Mouse (Mus musculus) midbrain, embryonic 10.5 days (tissue): ENCODE measurements at regions not wholly inside any gene's neighbourhood (a gene's known extent, or its start where the extent isn't known, plus 50 kb on each side); places are given as distances from the start of the nearest gene placed in this dataset.

Experiments used
- DNase-seq: peaks from one replicate; pipeline ENCODE4 v3.0.0-alpha.2; 2017; ENCODE audit warnings: low spot score
- H3K27ac ChIP-seq: fragments of 300-500 bp; sonication (generic); replicated peaks from 2 replicates; pipeline ENCODE4 v1.5.1; 2016; ENCODE audit warnings: mild to moderate bottlenecking
- H3K27me3 ChIP-seq: fragments of 300-500 bp; sonication (generic); 2 replicates; pipeline ENCODE4 v1.6.1; 2016; ENCODE audit warnings: low read depth, mild to moderate bottlenecking; ENCODE audit not compliant: poor library complexity, severe bottlenecking
- H3K36me3 ChIP-seq: fragments of 300-500 bp; sonication (generic); 2 replicates; pipeline ENCODE4 v1.6.1; 2016; ENCODE audit warnings: mild to moderate bottlenecking, moderate library complexity
- H3K4me1 ChIP-seq: fragments of 300-500 bp; sonication (generic); 2 replicates; pipeline ENCODE4 v1.6.1; 2016
- H3K4me3 ChIP-seq: fragments of 300-500 bp; sonication (generic); 2 replicates; pipeline ENCODE4 v1.5.1; 2016; ENCODE audit warnings: mild to moderate bottlenecking, moderate library complexity
- H3K9me3 ChIP-seq: fragments of 300-500 bp; sonication (generic); replicated peaks from 2 replicates; pipeline ENCODE4 v1.6.1; 2016; ENCODE audit warnings: mild to moderate bottlenecking
- WGBS: fragments of 180-500 bp; shearing (Covaris S2); methylation state at CpG from one replicate; pipeline ENCODE4 v1.1.7; 2016; 5-methylcytosine and 5-hydroxymethylcytosine counted together

DNA sequence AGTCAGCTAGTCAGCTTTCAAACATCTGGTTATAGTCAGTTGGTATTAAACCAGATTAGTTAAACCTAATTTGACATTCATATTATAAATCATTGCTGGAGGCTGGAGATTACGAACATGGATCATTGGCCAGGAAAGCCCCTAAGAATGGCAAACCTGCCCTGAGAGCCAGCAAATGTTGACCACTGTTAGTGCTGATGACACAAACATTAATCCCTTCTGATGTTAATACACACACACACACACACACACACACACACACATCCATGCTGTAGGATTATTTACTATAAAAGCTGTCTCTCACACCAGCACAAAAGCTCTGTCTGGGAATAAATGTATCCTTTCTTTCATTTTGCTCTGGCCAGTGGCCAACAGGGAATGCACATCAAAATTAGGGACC is 329.4 kb upstream of the Atp2b1 start:
- H3K4me3 ChIP-seq: no peak overlapping the region
- WGBS: 86% methylated on average over 1 of the region's 1 CpGs
- H3K27ac ChIP-seq: no peak overlapping the region

DNA sequence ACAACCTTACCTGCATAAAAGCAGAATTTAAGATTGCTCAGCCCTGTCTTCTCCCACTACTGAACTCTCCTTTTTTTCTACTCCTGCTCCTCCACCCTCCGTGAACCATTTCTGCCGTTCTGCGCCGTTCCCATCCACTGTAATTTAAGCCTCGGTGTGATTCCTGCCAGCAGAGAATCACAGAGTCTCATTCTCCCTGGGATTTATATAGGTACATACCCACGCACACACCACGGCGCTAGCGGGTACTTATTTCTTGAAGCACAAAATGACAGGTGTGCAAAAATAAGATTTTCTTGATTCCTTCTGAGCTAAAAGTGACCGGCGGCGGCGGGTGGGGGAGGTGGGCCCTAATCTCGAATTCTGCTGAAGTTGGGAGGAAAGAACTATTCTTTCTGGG is 324.5 kb upstream of the Atp2b1 start:
- WGBS: 90% methylated on average over 14 of the region's 14 CpGs
- no peak overlapping the region for H3K27ac ChIP-seq
- no peak for DNase-seq
- no peaks in the 10 kb centered on the region for H3K4me1 ChIP-seq
- no peak overlapping the region for H3K4me3 ChIP-seq
- H3K9me3 ChIP-seq: no peaks in the 10 kb centered on the region
- H3K27me3 ChIP-seq: no peaks in the 10 kb centered on the region
- H3K36me3 ChIP-seq: no peaks in the 10 kb centered on the region

More for the DNA sequence above, 329.4 kb upstream of the Atp2b1 start:
- no peaks in the 10 kb centered on the region for H3K36me3 ChIP-seq
- no peaks in the 10 kb centered on the region for H3K4me1 ChIP-seq
- no peaks in the 10 kb centered on the region for H3K9me3 ChIP-seq
- DNase-seq: no peak
- H3K27me3 ChIP-seq: no peaks in the 10 kb centered on the region

DNA sequence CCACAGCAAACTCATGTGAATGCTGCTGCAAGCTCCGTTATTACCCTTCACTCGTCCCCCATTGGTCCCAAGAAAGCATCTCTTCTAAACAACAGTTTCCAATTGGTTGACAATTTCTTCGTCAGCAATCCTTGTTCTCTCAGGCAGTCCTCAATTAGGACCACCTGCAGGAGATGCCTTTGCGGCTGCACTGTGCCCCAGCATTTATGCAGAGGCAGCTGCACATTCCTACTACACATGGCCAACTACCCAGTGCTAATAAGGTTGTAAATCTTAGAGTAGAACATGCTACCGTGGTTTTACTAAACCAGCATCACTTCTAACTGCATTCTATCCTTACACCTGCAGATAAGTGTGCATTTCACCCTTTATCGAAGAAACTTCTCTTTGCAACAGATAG is 322.1 kb upstream of the Atp2b1 start:
- no peak overlapping the region for H3K4me3 ChIP-seq
- H3K4me1 ChIP-seq: no peaks in the 10 kb centered on the region
- no peak overlapping the region for H3K27ac ChIP-seq
- no peaks in the 10 kb centered on the region for H3K36me3 ChIP-seq
- no peaks in the 10 kb centered on the region for H3K27me3 ChIP-seq
- DNase-seq: no peak
- 80% methylated on average over 6 of the region's 6 CpGs for WGBS
- H3K9me3 ChIP-seq: no peaks in the 10 kb centered on the region

DNA sequence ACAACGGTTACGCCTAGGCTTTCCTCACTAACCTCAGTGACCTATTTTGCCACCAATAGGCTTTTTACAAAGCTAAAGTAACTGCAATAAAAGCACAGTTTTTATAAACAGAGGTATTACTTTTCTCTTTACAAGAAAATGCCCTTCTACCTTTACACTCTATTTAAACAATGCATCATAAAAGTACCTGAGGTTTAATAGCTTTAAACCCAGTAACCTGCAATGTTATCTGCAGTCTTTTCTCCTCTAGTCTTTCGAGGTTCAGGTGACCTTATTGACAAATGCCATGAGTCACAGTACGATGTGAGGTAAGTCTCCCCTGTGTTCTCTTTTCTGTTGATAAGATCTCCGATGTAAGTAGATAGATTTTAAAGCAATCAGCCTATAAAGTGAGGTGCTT is 320.3 kb upstream of the Atp2b1 start:
- WGBS: 89% methylated on average over 5 of the region's 5 CpGs
- no peaks in the 10 kb centered on the region for H3K27me3 ChIP-seq
- DNase-seq: no peak
- no peak overlapping the region for H3K4me3 ChIP-seq
- H3K4me1 ChIP-seq: no peaks in the 10 kb centered on the region
- H3K27ac ChIP-seq: no peak overlapping the region
- no peaks in the 10 kb centered on the region for H3K36me3 ChIP-seq
- H3K9me3 ChIP-seq: no peaks in the 10 kb centered on the region

DNA sequence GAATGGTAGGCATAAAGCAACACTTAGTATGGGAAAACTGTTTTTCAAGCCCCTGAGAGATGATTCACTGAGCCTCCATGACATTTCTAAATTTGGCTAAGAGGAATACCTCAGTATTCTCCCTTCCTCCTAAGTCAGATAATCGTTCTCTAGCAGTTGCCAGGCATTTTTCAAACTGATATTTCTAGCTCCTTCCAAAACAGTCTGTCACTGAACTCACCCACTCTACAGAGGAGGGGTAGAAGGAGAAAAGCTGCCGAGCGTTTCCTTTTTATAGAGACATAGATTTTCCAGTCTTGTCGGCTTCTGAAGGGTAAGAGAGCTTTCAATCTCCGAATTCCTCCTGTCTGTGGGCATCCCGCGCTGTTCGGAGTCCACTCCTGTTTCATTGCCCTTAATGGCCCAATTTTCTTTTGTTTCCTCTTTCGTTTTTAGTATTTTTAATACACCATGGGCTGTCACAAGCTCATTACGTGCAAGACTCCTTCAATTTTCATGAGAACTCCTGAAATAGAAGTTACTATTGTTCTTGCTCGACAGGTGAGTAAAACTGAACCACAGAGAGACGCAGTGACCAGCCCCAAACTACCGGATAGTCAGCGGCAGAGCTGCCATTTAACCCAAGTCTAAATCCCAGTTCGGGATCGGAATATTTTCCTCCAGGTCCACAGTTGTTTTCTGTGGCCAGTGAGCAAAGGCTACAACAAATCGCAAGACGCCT is 305.8 kb upstream of the Atp2b1 start:
- H3K36me3 ChIP-seq: no peaks in the 10 kb centered on the region
- H3K4me3 ChIP-seq: no peak overlapping the region
- H3K4me1 ChIP-seq: no peaks in the 10 kb centered on the region
- H3K27me3 ChIP-seq: no peaks in the 10 kb centered on the region
- no peak for DNase-seq
- no peak overlapping the region for H3K27ac ChIP-seq
- WGBS: 89% methylated on average over 18 of the region's 18 CpGs
- H3K9me3 ChIP-seq: no peaks in the 10 kb centered on the region

DNA sequence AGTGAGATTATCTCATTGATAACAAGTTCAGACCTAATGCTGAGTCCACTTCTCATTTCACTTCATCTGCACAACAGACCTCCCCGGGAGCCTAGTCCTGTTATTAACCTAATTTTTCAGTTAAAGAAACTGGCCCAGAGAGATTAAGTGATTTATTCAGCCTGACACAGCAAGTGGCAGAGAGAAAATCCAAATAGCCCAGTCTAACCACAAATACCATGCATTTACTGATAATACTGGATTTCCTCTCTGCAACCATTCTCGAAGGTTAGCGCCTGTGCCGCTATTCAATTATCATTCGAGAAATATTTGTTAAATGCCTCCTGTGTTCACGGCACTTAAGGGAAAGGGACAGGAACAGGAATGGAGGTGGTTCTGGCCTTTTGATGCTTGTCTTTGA is 303.5 kb upstream of the Atp2b1 start:
- Histone ChIP-seq H3K36me3 (no peaks in the 10 kb centered on the region), H3K27me3 (no peaks in the 10 kb centered on the region), H3K4me3 (no peak overlapping the region), H3K9me3 (no peaks in the 10 kb centered on the region), H3K27ac (no peak overlapping the region), H3K4me1 (no peaks in the 10 kb centered on the region)
- 75% methylated on average over 6 of the region's 6 CpGs for WGBS
- no peak for DNase-seq

DNA sequence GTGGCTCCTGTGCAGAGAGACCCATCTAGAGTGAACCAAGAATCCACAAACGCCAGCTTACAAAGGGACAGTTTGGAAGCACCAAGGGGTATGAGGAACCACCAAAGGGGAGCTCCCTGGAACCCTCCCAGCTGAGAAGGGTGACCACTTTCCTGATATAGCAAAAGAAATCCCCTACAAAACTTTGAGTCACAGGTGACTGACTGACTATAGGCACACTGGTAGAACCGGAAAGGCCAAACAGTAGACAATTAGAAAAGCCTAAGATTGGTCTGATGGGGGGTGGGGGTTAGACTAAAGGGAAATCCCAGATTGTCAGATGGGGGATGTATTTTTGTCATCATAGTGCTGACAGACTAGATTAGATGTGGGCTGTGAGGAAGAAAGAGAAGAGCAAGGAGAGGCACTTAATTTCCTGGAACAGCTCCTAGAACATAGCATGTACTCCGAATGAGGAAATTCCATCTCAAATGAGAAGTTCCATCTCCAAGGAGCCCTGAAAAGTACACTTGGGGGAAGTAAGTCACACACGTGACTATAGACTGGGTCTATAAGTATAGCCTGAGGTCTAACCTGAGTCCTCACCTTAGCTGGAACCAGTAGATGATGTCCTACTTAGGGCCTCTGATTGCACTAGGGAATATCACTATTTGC is 302.4 kb upstream of the Atp2b1 start:
- Histone ChIP-seq H3K9me3 (no peaks in the 10 kb centered on the region), H3K27ac (no peak overlapping the region), H3K36me3 (no peaks in the 10 kb centered on the region), H3K4me3 (no peak overlapping the region), H3K27me3 (no peaks in the 10 kb centered on the region), H3K4me1 (no peaks in the 10 kb centered on the region)
- DNase-seq: no peak
- WGBS: 87% methylated on average over 4 of the region's 4 CpGs

DNA sequence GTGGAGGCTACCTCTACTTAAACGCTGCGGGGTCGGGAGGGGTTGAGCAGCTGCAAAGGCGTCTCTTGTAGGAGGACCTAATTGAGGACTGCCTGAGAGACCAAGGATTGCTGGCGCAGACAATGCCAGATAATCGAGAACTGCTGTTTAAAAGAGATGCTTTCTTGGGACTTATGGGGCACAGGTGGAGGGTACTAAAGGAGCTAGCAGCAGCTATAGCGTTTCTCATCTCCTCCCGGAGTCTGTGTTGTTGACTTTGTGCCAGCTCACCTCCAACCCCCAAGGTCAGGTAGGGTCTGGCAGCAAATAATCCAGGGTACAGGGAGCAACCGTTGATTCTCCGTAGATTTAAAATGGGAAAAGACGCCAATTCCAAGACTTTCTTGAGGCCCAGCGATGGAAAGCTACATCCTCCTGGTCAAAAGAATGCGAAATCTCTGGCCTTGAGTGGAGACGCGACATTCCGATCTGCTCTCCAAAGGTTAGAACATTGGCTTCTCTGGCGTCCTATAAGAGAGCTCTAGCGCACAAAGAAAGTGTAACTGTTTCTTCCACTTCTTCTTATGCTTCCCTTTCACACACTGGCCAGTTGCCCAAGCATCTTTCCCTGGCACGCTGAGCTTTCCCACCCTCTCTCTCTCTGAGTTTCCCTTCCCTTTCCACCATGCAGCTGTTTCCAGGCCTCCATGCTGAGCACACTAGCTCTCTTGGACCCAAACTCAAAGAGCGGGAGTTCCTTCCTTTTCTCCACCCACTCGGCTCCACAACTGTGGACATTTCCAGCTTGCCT is 295.3 kb upstream of the Atp2b1 start:
- no peaks in the 10 kb centered on the region for H3K36me3 ChIP-seq
- DNase-seq: no peak
- WGBS: 93% methylated on average over 21 of the region's 21 CpGs
- no peak overlapping the region for H3K27ac ChIP-seq
- H3K9me3 ChIP-seq: no peaks in the 10 kb centered on the region
- H3K4me3 ChIP-seq: no peak overlapping the region
- H3K27me3 ChIP-seq: no peaks in the 10 kb centered on the region
- H3K4me1 ChIP-seq: no peaks in the 10 kb centered on the region

DNA sequence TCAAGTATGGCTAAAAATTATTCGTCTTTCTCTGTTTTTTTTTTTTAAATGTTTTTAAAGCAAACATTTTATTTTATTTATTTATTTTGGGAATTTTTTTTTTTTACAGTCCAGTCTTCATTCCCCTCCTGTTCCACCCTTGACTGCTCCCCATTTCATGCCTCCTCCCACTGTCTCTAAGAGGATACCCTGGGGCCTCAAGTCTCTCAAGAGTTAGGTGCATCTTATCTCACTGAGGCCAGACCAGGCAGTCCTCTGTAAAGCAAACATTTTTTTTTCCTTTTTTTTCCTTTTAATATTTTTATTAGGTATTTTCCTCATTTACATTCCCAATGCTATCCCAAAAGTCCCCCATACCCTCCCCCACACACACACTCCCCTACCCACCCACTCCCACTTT is 290.1 kb upstream of the Atp2b1 start:
- Histone ChIP-seq H3K4me1 (no peaks in the 10 kb centered on the region), H3K27ac (no peak overlapping the region), H3K27me3 (no peaks in the 10 kb centered on the region), H3K4me3 (no peak overlapping the region), H3K36me3 (no peaks in the 10 kb centered on the region), H3K9me3 (no peaks in the 10 kb centered on the region)
- no peak for DNase-seq
- 85% methylated on average over 1 of the region's 1 CpGs for WGBS

DNA sequence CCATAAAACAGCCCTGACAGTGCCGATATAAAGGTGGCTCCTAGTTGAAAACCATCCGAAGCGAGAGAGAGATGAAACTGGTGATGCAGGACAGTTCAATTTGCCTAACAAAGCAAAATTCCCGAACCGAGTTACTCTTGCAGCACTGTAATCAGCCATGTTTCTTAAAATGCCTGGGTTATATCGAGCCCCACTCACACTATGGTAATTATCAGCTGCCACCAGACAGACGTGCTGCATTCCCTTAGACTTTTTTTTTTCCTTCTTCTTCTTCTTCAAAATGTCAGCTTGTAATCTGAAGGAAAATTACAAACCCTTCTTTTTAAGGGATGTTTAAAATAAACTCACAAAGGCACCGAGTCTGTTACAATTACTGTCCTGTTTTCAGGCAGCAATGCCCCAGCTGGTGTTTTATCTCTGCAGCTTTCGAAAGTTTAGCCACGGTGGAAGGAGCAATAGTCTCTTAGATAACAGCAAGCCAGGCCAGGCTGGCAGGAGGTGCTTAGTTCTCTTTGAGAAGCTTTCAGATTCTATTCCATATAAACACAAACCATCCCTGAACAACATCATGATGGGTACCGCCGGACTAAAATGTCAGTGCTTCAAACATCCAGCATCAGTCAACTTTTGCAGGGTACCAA is 289.4 kb upstream of the Atp2b1 start:
- Histone ChIP-seq H3K9me3 (no peaks in the 10 kb centered on the region), H3K27me3 (no peaks in the 10 kb centered on the region), H3K27ac (no peak overlapping the region), H3K4me1 (no peaks in the 10 kb centered on the region), H3K4me3 (no peak overlapping the region), H3K36me3 (no peaks in the 10 kb centered on the region)
- 84% methylated on average over 12 of the region's 12 CpGs for WGBS
- DNase-seq: no peak

DNA sequence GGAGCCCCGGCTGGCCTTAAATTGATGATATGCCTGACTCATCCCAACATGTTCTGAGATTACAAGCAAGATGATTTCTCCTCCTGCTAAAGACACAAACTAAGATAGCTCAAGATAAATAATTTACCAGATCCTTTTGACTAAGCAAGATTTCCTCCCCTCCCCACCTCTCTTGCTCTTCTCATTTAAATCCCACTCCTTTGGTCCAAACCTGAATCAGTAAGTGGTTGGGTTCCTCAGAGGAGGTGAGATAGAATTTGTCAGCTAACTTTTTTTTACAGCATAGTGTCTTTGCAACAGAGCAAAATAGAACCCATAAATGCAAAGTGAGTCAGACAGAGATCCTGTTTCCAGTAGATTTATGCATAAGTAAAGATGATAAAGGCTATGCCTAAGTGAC is 286.0 kb upstream of the Atp2b1 start:
- Histone ChIP-seq H3K36me3 (no peaks in the 10 kb centered on the region), H3K4me3 (no peak overlapping the region), H3K9me3 (no peaks in the 10 kb centered on the region), H3K27me3 (no peaks in the 10 kb centered on the region), H3K4me1 (no peaks in the 10 kb centered on the region), H3K27ac (no peak overlapping the region)
- no peak for DNase-seq
- 93% methylated on average over 1 of the region's 1 CpGs for WGBS

DNA sequence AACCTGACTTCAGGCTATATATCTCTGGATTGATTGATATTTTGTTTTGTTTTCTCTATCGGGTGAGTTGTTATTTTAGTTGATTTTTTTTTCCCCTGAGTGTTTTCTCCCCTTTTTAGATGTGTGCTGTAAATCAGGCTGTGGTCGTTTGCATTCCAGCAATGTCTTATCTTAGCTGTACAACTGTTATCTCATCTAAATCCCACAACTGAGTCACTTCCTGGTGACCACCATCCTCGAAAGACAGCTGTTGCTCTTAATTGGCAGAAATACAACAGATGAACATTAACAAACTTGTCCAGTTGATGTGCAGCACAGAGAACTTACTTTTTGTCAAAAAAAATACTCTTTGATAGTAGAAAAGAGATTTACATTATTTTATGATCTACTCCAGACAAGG is 285.0 kb upstream of the Atp2b1 start:
- Histone ChIP-seq H3K4me3 (no peak overlapping the region), H3K27me3 (no peaks in the 10 kb centered on the region), H3K36me3 (no peaks in the 10 kb centered on the region), H3K4me1 (no peaks in the 10 kb centered on the region), H3K9me3 (no peaks in the 10 kb centered on the region), H3K27ac (no peak overlapping the region)
- DNase-seq: no peak
- 67% methylated on average over 3 of the region's 3 CpGs for WGBS
